Mouse (Mus musculus) layer of hippocampus, adult 9-10 months (tissue): ENCODE results near the gene Wdr31.
"Not testable (repeated sequence)": the region's sequence is repeated elsewhere in the genome, so short reads cannot be mapped to it uniquely, and the experiment has no call there.

Experiments
- DNase-seq: peaks from one replicate; pipeline ENCODE4 v3.0.0; 2022; ENCODE audit warnings: low spot score

Wdr31 gene

DNA sequence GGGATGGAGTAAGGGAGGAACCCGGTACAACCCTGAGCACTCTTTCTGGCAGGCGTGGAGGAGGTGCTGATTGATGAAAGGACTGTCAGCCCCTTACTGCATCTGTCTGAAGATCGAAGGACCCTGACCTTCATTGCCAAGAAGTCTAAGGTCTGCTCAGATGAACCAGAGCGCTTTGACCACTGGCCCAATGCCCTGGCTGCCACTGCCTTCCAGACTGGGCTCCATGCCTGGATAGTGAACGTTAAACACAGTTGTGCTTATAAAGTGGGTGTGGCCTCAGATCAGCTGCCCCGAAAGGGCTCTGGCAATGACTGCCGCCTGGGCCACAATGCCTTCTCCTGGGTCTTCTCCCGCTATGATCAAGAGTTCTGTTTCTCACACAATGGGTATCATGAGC lies 25.2 kb upstream of the Wdr31 start:
- no peak for DNase-seq

DNA sequence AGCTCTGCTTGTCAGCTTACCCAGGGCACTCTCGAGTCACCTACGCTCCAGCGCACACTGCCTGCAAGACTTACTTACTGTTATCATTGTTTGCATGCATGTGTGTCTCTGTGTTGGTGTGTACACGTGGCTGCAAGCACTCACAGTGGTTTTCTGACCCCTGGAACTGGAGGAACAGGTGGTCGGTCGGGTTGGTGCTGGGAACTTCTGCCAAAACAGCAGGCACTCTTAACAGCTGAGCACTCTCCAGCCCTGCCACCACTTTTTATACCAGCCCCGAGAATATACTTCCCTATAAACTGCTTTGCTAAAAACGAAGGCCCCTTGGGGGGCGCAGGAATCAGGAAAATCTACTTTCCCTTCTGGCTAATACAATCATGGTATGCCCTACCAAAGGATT lies 23.5 kb upstream of the Wdr31 start:
- DNase-seq = no peak

DNA sequence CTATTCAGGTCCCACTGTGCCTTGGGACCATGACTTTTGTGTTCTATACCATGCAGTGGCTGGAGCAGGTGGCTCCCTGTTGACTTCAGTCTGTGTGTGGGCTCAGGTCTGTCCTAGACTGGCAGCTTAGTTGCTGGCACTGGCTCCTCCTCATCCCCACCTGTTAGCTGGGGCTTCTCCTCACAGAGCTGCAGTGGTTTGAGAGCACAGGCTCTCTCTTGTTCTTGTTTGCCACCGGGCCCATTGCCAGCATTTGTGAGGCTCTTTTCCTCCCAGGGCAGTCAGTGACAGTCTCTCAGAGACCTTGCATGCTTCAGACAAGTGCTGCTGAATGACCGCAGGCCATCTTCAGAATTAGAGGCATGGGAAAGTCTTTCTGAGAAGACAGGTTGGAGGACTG lies 22.0 kb upstream of the Wdr31 start:
- no peak for DNase-seq

DNA sequence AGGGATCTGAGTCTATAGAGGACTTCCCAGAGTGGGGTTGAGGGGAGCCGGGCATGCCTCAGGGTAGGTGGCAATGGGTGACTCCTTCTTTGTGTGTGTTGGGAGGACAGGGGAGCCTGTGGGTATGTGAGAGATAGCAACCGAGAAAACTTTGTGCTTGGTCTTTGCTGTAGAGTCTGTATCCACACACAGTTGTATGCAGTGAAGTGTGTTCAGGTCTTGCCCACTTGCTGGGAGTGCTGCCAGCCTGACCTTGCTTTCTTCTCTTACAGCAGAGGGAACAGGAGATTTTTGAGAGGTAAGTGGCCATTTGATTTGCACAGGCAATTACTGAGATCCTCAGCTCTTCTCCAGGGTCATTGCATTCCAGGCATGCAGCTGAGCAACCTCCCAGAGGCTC lies 17.2 kb upstream of the Wdr31 start:
- no peak for DNase-seq

DNA sequence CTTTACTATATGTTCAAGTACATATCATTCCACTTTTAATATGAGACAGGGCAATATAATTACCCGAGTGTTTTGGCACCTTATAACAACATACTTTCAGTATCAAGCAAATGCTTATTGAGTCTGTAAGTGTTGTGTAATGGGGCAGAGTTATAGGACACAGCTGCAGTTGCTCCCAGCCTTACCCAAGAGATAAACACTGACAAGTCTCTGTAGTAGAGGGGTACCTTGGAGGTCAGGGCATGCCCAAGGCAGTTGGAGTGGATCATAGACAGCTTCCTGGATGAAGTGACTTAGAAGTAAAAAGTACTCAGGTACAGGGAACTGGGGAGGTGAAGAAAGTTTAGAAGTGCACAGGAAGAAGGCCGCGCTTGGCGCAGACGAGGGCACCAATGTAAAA lies 16.5 kb upstream of the Wdr31 start:
- DNase-seq = no peak

DNA sequence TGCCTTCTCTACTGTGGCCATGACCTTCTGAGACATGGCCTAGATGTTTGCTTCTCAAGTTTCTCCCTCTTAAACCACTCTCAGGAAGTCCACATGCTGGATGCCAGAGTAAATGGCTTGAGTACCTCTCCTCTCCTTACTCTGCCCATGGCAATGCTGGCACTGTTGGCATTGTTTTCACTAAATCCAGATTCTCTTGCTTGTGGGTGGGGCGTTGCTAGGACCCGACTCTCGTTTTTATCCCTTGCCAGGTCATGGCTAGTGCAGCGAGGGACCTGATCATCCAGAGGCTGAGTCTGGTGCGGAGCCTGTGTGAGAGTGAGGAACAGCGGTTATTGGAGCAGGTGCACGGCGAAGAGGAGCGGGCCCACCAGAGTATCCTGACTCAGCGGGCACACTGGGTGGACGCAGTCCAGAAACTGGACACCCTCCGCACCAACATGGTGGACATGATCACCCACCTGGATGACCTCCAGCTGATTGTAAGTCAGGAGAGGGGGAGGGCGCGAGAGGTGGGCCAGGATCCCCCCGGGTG lies 15.5 kb upstream of the Wdr31 start:
- no peak for DNase-seq

GRCm38 (mm10) chr4:62485450-62486161 lies 14.9 kb upstream of the Wdr31 start:
- no peak for DNase-seq

GRCm38 (mm10) chr4:62484928-62485327 lies 14.2 kb upstream of the Wdr31 start:
- DNase-seq = no peak

DNA sequence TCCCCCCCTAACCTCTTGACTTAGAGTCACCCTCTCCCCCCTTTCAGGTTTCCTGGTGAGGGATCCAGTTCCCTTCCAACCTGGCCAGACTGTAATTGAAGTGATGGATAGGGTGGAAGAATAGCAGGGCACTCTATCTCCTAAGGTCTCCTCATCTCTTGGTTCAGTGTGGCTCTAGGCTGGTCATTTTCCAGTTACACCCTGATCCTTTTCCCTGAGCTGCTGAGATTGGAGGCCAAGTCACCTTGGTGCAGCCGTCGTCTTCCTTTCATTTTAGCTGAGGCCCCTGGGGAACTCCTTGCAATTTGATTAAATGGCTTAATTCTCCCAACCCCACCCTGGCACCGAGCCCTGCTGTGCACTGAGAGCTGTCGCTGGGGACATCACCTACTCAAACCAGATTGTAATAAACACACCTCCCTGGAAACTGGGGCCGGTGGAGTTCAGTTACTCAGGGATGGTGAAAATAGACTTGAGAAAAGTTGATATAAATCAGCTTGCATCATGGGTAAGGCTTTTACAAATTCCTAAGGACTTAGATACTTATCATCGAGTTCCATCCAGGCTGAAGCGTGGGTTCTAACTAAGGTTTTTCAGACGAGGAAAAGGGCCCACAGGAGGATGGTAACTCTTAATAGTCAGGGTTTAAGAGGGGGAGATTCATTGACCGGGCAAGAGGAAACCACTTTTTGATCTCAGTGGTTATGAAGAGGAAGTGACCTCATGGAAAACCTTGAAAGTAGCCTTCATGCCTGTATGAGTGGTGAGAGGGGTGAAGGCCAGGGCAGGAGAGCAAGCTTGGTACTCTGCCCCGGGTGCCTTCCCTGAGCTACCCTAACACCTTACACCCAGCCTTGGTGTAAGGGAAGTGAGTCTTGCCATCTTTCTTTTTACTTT lies 10.3 kb upstream of the Wdr31 start:
- DNase-seq = no peak

DNA sequence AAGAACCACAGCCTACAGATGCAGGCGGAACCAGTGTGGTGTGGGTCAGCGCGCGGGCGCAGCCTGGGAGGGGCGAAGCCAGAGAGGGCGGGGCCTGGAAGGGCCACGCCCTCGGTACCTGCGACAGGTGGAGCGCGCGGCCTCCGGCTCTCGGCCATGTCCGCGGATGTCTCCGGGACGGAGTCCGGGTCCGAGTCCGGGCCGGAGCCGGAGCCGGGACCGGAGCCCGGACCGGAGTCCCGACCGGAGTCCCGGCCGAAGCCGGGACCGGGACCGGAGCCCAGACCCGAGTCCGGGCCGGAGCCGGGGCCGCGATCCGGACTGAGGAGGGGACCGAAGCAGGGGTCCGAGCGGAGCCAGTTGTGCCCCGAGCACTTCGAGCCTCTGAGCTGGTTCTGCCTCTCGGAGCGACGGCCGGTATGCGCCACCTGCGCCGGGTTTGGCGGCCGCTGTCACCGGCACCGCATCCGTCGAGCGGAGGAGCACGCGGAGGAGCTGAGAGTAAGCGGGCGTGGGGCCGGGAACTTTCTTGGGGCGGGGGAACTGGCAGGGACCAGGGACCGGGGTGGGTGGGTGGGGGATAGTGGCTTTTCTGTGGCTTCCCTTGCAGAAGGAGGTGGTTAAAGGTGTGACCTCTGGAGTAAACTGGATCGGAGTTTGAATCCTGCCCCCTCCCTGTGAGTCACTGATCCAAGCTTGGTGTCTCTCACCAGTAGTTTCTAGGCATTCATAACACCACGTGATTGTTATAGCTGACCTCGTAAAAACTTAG lies 9.4 kb upstream of the Wdr31 start, which contains the start of gene Bspry:
Gene Bspry, plus strand, starts transcription at position 117 of the 772 bp plus-strand sequence.
- DNase-seq = no peak

- not testable (repeated sequence) for DNase-seq
These were observed 8.9 kb upstream of the Wdr31 start for GRCm38 (mm10) chr4:62479593-62479936.

- no peak for DNase-seq
These were observed 7.0 kb upstream of the Wdr31 start for GRCm38 (mm10) chr4:62477542-62478244.

GRCm38 (mm10) chr4:62475793-62476192 lies 5.1 kb upstream of the Wdr31 start:
- DNase-seq = no peak

GRCm38 (mm10) chr4:62475131-62475530 lies 4.4 kb upstream of the Wdr31 start:
- no peak for DNase-seq

DNA sequence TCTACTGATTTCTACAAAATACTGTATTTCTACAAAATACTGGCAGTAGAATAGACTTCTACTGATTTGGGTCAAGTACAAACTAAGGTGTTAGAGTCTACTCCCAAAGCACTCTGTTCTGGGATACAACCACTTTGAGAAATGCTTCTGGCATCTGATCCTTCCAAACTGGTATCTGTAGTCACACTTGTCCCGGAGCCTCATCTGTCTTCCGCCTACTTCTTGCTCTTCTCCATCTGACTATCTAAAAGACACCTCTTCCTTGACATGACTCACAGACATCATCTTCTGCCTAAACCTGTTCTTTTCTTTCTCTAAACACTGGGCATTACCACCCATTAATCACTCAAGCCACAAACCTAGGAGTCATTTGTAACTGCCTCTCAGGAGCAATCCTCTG lies 1.4 kb upstream of the Wdr31 start:
- no peak for DNase-seq

GRCm38 (mm10) chr4:62468158-62468557 lies 2.5 kb downstream of the Wdr31 start:
- DNase-seq = no peak

DNA sequence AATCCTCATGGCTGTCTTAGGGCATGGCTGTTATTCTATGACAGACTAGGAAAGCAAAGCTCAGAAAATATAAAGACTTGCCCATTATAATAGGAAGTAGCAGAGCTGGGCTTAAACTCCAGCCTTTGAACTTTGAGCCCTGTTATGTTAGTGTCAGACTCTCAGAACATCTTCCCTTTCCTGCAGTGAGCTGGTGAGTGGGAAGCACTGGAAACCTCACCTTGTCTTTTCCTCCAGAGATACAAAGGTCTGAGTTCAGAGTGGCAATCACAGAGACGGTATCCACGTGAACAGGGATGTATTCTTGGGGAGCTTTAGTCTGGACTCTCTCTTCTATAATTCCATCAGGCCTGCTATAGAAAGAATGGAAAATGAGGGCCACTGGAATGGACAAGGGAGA lies 7.6 kb downstream of the Wdr31 start:
- no peak for DNase-seq

GRCm38 (mm10) chr4:62460348-62460747 lies 10.3 kb downstream of the Wdr31 start:
- no peak for DNase-seq

- peak; percentile 51 for DNase-seq
These were observed 11.6 kb downstream of the Wdr31 start for GRCm38 (mm10) chr4:62459081-62459480.

- peak; percentile 29 for DNase-seq
These were observed 15.7 kb downstream of the Wdr31 start for GRCm38 (mm10) chr4:62454995-62455394.

DNA sequence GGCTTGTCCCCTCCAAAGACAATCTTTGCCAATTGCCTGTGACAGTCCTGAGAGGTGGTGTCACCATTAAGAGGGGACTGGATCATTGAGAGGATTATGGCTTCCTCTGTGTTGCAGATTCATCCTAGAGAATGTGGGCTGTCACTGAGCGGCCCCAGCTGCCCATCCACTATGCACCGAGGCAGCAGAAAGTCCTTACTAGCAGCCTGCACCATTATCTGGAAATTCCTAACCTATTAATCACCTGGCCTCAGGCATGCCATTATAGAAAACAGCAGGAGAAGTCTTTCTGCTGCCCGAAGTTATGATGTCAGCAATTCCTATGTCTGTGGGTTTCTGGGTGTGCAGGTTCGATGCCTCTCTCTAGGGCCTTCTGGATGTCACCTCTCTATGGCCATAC lies 29.7 kb downstream of the Wdr31 start:
- DNase-seq = no peak

GRCm38 (mm10) chr4:62440544-62440943 lies 30.2 kb downstream of the Wdr31 start:
- no peak for DNase-seq
